Mouse (Mus musculus) frontal cortex, postnatal 10 days (tissue): ENCODE data around the gene Tecr.
"Not testable (repeated sequence)": the region's sequence is repeated elsewhere in the genome, so short reads cannot be mapped to it uniquely, and the experiment has no call there.

Source experiments
- DNase-seq, 2 experiments: peaks; one replicate each; pipeline ENCODE4 v3.0.0; 2022; ENCODE audit warnings: low spot score in 2 of 2, mixed read lengths in 1 of 2

Gene Tecr

DNA sequence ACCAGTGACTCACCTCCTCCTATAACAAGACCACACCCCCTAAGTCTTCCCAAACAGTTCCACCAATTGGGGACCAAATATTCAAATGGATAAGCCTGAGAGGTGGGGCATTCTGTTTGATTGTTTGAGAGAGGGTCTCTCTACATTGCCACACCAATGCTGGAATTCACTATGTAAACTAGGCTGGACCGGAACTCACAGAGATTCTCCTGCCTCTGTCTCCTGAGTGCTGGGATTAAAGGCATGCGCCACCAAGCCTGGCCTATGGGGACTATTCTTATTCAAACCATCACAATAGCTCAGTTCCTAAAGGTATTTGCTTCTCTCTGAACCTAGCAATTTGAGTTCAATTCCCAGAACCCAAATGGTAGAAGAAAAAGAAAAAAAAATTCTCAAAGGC lies 10.8 kb upstream of the Tecr start:
- DNase-seq = no peak

- no peak for DNase-seq
Measured at GRCm38 (mm10) chr8:83617111-83617510, 9.3 kb upstream of the Tecr start.

GRCm38 (mm10) chr8:83616625-83617024 lies 8.9 kb upstream of the Tecr start:
- no peak for DNase-seq

GRCm38 (mm10) chr8:83613695-83614094 lies 5.9 kb upstream of the Tecr start:
- DNase-seq = no peak

DNA sequence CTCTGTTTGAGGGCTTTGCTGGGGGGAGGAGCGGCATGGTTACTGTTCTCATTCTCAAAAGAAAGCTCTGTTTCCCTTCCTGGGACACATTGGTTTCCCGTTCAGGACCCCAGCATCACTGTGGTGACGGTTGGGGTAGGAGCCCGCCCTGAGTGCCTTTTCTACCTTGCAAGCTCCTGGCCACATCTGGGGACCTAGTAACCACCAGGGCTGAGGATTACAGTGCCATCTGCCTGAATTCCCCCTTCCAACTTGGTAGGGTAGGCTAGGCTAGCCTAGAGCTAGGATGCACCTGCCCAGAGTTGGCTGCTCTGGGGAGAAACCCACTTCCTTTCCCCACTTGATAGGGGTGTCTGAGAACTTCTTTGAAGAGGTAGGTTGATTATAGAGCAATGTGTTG lies 4.2 kb upstream of the Tecr start:
- DNase-seq = no peak

DNA sequence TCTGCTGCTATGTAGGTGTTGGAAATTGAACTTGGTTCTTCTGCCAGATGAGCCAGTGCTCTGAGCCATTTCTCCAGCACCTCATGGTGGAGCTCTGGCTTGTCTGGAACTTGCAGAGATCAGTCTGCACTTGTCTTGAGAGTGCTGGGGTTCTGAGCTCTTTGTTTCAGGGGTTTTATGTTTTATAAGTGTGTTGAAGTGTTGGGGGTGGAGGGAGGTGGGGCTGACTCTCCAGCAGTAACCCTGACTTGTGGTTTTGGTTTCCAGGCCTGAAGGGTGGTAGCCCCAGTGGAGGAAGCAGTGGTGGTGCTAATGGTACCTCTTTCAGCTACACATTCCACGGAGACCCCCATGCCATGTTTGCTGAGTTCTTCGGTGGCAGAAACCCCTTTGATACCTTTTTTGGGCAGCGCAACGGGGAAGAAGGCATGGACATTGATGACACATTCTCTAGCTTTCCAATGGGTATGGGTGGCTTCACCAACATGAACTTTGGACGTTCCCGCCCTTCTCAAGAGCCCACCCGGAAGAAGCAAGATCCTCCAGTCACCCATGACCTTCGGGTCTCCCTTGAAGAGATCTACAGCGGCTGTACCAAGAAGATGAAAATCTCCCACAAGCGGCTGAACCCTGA lies 1.9 kb upstream of the Tecr start:
- no peak for DNase-seq

DNA sequence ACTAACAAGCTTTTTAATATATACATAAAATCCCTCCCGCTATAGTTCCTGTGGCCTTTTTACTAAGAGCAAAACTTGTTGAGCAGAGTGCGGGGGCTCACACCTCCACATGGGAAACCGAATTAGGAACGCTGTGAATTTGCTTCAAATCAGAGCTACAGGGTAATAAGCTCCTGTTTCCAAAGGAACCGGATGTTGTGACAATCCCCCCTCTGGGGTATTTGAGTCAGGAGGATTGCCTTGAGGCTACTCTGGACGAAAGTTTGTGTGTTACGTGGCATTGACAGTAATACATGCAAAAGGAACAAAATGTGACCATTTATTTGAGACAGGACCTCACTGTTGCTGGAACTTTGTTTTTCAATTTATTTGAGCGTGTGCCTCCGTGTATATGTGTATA lies 1.3 kb upstream of the Tecr start:
- no peak for DNase-seq

- DNase-seq = peak; percentile 73 to 81
Measured at GRCm38 (mm10) chr8:83608398-83608829, 643 bp upstream of the Tecr start.

DNA sequence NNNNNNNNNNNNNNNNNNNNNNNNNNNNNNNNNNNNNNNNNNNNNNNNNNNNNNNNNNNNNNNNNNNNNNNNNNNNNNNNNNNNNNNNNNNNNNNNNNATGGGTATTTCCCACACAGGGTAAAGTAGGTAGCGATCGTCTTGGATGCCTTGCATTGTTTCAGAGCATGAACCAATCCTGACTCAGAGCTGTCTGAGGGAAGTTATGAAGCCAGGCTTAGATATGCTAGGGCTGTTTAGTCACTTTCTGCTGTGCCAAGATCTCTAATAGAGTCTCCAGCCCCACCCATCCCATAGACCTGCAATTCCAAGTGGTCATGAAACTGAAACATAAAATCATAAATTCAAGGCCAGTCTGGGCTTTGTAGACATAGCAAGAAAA lies 5.1 kb downstream of the Tecr start:
- no peak for DNase-seq

GRCm38 (mm10) chr8:83599814-83600213 lies 8.0 kb downstream of the Tecr start:
- no peak for DNase-seq

GRCm38 (mm10) chr8:83598146-83598545 lies 9.6 kb downstream of the Tecr start:
- no peak for DNase-seq

DNA sequence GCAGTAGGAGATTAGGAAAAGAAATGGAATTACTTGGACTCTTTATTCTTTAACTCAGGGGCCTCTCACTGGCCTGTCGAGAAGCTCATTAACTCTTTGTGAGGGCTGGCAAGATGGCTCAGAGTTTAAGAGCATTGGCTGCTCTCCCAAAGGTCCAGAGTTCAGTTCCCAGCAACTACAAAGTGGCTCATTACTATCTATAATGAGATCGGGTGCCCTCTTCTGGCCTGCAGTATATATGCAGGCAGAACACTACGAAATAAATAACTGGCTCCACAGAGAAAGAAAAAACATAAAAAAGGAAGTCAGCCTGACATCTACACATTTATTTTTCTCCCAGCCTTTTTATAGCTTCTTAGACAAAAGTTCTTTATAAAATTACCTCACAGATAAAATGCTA lies 11.4 kb downstream of the Tecr start:
- DNase-seq = no peak

- DNase-seq = not testable (repeated sequence)
Measured at GRCm38 (mm10) chr8:83595050-83595345, 12.8 kb downstream of the Tecr start.

- peak; percentile 97 for DNase-seq
Measured at GRCm38 (mm10) chr8:83594167-83595049, 13.4 kb downstream of the Tecr start.

- DNase-seq = no peak
Measured at GRCm38 (mm10) chr8:83593325-83594166, 14.2 kb downstream of the Tecr start.

GRCm38 (mm10) chr8:83592682-83593081 lies 15.1 kb downstream of the Tecr start:
- no peak for DNase-seq

DNA sequence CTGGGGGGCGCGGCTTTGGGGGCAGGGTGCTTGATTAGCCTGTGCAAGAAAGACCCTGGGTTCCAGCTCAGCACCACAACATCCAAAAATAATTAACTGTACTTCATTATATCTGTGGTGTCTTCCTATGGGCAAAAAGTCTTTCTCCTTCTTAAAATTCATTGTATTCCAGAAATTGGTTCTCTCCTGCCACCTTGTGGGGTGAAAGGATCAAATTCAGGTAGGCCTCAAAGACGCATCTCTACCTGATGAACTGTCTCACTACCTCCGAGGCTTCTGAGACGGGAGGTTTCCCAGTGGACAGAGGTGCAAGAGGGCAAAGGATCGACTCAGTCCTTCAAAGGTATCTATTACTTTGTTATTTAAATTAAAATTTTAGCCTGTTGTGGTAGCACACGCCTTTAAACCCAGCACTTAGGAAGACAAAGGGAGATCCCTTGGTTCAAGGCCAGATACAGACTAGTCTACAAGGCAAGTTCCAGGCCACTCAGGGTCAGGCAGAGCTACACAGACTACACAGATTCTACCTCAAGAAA lies 17.2 kb downstream of the Tecr start:
- no peak for DNase-seq

DNA sequence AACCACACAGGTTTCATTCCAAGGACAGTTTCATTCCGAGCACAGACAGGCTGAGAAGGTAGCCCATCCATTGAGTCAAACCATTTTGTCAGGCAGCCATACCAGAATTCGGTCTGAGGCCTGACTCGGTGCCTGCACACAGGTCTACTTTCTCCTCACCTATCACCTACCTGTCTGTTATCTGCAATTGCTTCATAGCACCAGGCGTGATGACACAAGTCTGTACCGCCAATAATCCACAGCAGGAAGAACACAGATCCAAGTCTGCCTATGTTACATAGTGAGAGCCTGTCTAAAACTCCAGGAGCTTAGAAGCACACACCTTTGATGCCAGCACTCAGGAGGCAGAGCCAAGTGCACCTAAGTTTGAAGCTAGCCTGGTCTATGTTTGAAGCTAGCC lies 18.9 kb downstream of the Tecr start:
- no peak for DNase-seq

GRCm38 (mm10) chr8:83587644-83588043 lies 20.1 kb downstream of the Tecr start:
- DNase-seq = no peak

- no peak for DNase-seq
Measured at GRCm38 (mm10) chr8:83585333-83585732, 22.4 kb downstream of the Tecr start.

DNA sequence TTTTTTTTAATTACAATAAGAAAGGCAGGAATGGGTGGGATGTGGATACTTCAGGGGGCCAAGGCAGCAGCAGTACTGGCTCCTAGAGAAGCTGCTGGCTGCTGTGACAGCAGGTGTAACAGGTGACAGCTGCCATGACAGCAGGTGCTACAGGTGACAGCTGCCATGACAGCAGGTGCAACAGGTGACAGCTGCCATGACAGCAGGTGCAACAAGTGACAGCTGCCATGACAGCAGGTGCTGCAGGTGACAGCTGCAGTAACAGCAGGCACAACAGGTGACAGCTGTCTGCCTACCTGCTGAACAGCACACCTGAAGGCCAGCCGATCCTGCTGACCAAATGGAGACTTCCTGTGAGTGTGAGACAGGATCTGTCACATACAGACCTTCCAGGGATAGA lies 23.0 kb downstream of the Tecr start:
- DNase-seq = no peak

DNA sequence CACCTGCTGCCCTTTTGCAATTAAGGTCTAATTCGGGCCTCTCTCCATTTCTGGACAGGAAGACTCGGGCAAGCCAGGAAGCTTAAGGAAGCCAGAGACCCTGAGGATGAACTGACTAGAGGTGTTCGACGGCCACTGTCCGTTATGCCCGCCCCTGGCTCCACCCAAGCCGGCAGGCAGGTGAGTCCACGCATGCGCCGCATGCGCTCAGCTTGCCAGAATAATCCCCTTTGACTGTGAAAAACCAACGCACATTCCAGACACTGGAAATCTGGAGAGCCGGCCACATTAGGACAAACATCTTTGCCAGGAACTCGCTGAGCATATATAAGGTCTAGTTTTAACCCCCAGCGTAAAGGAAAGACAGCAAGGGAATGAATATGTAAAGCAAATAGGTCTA lies 24.5 kb downstream of the Tecr start:
- no peak for DNase-seq
